Mouse (Mus musculus): ENCODE data around the gene Patz1.

Patz1 gene

GRCm38 (mm10) chr11:3329891-3330451 is 41.3 kb downstream of the Patz1 start, which contains the start of gene Pik3ip1:
Gene Pik3ip1, plus strand, starts transcription at chr11:3330401.
- in situ Hi-C loops (cut with MboI; ENCODE audit: low sequenced_read_pairs): no loop called here

GRCm38 (mm10) chr11:3330566-3330965 is 41.9 kb downstream of the Patz1 start:
- in situ Hi-C loops (cut with MboI; ENCODE audit: low sequenced_read_pairs): no loop called here

DNA sequence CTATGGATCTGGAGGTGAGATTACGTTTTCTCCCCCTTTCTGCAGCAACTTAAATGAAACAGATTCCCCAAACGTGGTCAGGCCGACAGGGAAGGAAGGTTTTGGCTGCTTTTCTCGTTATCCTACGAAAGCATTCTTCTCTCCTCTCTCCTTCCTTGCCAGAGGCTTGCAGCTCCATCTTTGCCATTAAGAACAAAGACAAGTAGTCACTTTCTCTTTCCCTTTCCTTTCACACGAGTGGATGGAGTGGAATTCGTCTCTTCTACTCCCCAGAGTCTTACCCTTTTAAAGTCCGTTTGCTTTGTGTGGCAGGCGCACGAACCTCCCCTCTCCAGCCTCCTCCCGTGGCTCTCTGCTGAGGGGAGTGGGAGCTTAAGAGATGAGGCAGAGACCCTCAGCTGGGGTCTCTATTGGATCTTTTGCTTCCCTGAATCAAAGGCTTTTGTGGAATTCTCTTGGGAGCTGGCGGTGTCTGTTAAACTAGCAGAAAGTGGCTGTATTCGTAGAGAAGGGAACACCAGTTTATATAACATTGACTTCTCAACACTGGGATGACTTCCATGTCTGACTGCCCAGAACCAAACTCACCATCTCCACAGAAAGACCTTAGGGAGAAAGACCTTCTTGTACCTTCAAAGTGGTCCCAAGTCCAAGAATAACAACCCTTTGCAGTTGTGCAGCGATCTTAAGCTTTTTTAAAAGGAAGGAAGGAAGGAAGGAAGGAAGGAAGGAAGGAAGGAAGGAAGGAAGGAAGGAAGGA is 42.5 kb downstream of the Patz1 start:
- in situ Hi-C loops (cut with MboI; ENCODE audit: low sequenced_read_pairs): no loop called here

DNA sequence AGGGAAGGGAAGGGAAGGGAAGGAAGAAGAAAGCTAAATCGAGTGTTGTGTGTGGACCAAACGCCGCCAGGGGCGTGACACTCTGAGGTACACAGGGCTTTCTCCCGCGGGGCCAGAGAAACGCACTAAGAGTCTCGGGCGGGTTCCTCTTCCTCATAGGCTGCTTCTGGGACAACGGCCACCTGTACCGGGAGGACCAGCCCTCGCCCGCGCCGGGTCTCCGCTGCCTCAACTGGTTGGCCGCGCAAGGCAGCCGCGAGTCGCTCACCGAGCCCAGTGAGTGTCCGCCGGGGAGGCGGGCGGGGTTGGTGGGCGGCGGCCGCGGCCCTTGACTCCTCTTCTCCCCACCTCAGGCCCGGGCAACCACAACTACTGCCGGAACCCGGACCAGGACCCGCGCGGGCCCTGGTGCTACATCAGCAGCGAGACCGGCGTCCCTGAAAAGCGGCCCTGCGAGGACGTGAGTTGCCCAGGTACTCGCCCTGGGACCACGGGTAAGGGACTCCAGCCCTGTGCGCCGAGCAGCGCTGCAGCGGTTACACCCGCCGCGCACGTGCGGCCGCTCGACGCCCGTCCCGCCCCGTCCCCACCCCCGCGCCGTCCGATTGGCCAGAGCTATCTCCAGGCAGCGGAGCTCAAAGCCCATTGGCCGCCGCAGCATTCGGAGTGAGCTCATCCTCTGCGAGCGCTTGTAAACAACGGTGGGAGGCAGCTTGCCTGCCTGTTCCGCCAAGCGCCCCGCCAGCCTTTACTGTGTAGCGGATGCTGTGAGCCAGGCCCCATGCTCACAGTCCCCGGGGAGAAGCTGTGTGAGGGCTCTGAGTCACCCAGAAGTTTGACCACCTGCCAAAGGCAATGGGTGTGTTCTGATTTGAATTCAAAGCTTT is 43.3 kb downstream of the Patz1 start:
- in situ Hi-C loops (cut with MboI; ENCODE audit: low sequenced_read_pairs): no loop called here

DNA sequence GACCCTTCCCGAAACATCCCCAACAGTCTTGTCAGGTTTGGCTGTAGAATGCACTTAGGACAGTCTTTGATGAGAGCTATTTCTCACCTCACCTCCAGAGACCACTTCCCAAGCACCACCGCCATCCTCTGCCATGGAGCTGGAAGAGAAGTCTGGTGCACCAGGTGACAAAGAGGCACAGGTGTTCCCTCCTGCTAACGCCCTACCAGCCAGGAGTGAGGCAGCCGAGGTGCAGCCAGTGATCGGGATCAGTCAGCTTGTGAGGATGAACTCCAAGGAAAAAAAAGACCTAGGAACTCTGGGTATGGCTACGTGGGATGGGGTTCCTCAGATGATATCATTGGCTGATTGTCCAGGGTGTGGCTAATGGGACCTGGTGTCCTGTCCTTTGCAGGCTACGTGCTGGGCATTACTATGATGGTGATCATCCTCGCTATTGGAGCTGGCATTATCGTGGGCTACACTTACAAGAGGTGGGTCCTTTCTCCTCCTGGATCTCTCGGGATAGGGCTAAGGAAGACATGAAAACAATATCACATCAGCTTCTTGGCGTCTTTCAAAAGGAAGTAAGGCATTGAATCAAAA is 44.5 kb downstream of the Patz1 start:
- in situ Hi-C loops (cut with MboI; ENCODE audit: low sequenced_read_pairs): no loop called here

GRCm38 (mm10) chr11:3334141-3334710 is 45.6 kb downstream of the Patz1 start:
- in situ Hi-C loops (cut with MboI; ENCODE audit: low sequenced_read_pairs): no loop called here

DNA sequence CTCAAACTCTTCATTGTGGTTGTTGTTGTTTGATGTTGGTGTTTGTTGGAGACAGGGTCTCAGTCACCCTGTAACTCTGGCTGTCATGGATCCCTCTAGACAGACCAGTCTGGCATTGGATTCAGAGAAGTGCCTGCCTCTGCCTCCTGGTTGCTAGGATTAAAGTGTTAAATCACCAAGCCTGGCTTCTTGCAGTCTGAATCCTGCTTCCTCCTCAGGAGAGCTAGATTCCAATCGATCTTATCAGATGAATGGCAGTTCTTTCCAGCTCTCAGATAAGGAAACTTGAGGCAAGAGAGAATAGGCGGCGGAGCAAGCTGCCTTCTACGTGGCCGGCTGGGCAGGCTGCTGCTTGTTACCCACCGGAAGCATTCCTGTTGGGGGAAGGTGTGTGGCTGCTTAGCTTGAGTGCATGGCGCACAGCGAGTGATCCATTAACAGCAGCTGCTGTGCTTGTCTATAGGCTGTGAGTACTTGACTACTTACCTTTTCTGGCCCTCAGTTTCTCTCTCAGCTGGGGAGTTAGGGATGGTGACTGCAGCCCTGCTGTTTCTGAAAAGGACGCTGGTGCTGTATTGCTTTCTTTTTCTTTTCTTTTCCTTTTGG is 46.1 kb downstream of the Patz1 start:
- in situ Hi-C loops (cut with MboI; ENCODE audit: low sequenced_read_pairs): no loop called here

DNA sequence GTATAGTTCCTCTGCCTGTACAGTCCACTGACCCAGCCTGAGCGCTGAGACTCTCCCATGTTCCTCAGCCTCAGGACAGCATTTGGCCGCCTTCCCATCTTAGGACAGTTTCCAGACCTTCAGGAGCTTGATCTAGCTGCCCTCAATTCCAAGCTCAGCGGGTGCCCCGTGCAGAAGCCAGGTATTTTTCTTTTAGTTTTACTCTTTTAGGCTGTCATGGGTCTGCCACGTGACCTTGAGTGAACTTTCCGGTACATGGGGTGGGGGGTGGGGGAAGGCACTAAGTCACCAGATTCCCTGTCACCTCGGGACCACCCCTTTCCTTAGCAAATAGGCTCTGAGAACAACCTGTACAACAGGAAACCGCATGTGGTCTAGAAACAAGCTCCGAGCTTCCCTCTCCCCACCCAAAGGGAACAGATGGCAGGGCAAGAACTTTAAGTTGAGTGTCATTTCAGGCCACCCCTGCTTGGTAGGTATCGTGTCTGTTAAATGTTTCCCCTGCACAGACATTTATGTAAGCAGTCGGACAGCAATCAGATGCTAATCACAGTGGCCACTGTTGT is 47.1 kb downstream of the Patz1 start:
- in situ Hi-C loops (cut with MboI; ENCODE audit: low sequenced_read_pairs): no loop called here

GRCm38 (mm10) chr11:3336602-3337001 is 47.9 kb downstream of the Patz1 start:
- in situ Hi-C loops (cut with MboI; ENCODE audit: low sequenced_read_pairs): no loop called here

DNA sequence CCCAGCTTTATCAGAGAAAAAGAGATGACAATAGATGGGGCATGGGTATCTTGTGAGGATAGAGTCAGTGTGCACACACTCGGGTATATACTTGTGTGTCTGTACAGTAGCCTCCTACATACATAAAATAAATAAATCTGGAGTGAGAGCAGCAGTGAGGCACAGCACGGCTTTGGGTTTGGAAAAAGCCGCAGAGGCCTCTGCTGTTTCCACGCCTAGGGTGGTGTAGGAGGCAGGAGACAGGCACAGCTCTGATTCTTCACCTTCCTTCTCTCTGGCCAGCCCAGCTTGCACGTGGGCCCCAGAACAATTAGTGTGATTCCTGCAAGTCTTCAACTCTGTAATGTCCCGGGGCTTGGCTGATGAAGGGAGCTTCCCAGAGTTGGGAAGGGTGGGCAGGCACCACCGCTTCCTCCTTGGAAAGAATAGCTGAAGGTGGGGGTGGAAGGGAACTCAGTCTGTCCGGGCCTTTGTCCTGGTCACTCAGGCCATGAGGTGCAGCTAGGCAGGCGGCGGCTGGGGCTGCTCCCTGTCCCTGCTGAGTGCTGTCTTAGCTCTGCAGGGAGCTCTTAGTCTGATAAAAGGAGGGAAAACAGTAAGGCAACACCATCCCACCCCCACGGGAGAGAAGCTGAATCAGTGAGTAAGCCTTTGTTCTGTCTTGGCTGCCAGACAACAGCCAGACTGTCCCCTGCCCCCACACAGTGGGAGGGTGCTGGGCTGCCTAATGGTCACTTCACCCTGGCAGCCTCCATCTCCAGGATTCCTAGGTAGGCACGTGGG is 48.7 kb downstream of the Patz1 start:
- in situ Hi-C loops (cut with MboI; ENCODE audit: low sequenced_read_pairs): no loop called here

- in situ Hi-C loops (cut with MboI; ENCODE audit: low sequenced_read_pairs): no loop called here
These were observed 49.3 kb downstream of the Patz1 start for GRCm38 (mm10) chr11:3337961-3338360.

DNA sequence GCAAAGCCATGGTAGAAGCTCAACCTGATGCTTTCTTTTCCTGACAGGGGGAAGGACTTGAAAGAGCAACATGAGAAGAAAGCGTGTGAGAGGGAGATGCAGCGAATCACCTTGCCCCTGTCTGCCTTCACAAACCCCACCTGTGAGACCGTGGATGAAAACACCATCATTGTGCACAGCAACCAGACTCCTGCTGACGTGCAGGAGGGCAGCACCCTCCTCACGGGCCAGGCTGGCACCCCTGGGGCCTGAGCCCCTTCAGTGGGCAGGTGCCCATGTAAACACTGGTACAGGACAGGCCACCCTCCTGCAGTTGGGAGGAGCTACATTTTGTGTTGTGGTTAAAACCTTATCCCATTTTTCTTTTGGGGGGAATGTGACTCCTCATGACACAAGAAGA is 52.8 kb downstream of the Patz1 start:
- in situ Hi-C loops (cut with MboI; ENCODE audit: low sequenced_read_pairs): no loop called here

GRCm38 (mm10) chr11:3344916-3345315 is 56.2 kb downstream of the Patz1 start:
- in situ Hi-C loops (cut with MboI; ENCODE audit: low sequenced_read_pairs): no loop called here

DNA sequence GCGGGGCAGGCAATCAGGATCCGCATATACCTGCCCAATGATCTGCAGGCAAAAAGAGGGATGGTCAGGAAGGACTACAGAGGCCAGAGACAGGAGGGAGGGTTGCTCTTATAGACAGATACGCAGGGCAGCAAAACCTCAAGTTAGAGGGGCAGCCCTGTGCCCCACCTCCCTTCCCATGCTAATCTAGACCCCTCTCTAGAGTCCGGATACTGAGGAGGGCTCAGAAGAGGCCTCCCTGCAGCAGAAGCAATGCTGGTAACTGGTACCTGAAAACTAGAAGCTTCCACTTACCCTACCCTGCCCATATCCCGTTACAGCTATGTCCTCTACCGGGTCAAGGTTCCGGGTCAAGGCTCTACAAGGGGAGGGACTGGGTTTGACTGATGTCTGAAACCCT is 57.7 kb downstream of the Patz1 start:
- in situ Hi-C loops (cut with MboI; ENCODE audit: low sequenced_read_pairs): no loop called here

DNA sequence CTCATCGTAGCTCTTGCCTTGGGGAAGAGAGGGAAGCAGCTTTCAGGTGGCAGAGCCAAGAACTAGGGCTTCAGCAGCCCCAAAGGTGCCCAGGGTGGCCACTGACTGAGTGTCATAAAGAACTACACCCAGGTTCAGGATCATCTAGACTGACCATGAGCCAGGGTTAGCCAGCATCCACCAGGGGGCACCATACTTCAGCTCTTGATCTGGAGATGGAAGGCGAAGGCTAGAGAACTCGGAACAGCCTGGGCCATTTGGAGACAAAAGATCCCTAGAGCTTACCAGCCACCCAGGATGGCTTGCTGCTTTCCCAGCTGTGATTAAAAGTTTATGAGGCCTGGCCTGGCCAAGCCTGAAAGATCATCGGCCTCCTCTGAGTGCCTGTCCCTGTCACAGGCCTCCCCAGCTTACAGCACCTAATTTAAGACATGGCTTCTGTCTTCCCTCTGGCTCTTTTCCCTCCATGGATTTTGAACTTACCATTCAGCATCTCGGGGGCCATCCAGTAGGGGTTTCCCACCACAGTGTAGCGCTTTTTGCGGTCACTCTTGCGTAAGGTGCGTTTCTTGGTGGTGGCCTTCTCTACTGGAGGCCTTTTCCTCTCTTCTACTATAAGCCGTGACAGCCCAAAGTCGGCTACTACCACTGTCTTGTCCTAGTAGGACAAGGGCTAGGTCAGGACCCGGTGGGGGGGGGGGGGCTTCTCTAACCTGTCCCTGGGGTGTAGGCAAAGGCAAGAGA is 58.6 kb downstream of the Patz1 start:
- in situ Hi-C loops (cut with MboI; ENCODE audit: low sequenced_read_pairs): no loop called here

DNA sequence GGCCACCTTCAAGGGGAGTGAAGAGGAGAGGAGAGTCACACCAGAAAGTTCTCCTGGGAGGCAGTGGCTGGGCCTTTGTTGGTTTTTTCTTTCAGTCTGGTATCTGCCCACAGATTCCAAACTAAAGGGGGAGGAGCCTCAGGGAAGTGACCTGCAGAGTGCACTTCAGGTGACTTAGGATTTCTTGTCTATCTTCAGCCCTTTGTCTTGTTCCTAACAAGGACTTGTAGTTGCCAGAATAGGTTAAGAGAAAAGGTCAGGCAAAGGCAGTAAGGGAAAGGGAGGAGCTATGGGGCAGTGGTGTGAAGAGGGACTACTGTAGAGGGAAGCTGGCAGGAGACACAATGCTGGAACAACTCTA is 59.1 kb downstream of the Patz1 start:
- in situ Hi-C loops (cut with MboI; ENCODE audit: low sequenced_read_pairs): no loop called here

GRCm38 (mm10) chr11:3348576-3349342 is 60.1 kb downstream of the Patz1 start:
- in situ Hi-C loops (cut with MboI; ENCODE audit: low sequenced_read_pairs): no loop called here

DNA sequence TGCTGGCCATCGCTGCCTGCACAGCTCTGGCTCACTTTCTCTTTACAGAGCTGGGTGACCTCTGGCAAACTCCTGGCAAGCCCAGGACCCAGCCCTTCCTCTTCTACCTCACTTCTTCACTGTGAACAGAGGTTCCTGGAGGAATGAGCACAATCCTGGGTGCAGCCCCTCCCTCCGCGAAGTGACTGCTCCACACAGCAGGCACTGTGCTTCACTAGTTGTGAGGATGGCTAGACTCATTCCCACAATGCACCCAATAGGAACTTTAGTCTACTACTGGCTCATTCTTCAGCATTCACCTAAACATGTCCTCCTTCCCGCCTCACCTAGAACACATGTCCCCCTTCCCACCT is 60.6 kb downstream of the Patz1 start:
- in situ Hi-C loops (cut with MboI; ENCODE audit: low sequenced_read_pairs): no loop called here

Measured in CH12F3 (cell line).